In genomic region chr17:32965253-32965622, GRCm38 (mm10) we compare ENCODE assay signal across 8 mouse cellular contexts. TPM values are rescaled to one million over a fixed set of nuclear protein-coding genes. Genes with fewer than 3 reads are reported as not detected.
DNase-seq lines count a peak whose midpoint lies in the region; ATAC-seq and TF ChIP-seq lines count a peak whose summit lies in the region.

No protein-coding gene starts in this region.

- no peaks in the 10 kb centered on the region for H3K27me3 ChIP-seq in testis, adult 2 months (ENCODE audit: control insufficient read depth, insufficient read depth, low read length)
- no peaks in the 10 kb centered on the region for H3K27me3 ChIP-seq in hindbrain, embryonic 16.5 days (replicated peaks; ENCODE audit: control insufficient read depth, insufficient read depth, low read length)
- H3K27me3 ChIP-seq in midbrain, embryonic 10.5 days (ENCODE audit: low read depth, poor library complexity, severe bottlenecking), result no peaks in the 10 kb centered on the region

- WGBS in hindbrain, embryonic 16.5 days, result under 1% methylated on average over 14 of the region's 14 CpGs
- WGBS in midbrain, embryonic 10.5 days, result 0% methylated on average over 14 of the region's 14 CpGs

- no peak for TF ChIP-seq CTCF in testis, adult 2 months (IDR thresholded peaks at IDR 0.05; ENCODE audit: control insufficient read depth, insufficient read depth, insufficient replicate concordance, low read depth, low read length)

- peak overlapping the region; percentile 8 for H3K27ac ChIP-seq in testis, adult 2 months (ENCODE audit: control insufficient read depth, insufficient read depth, low read depth, low read length)
- peak overlapping the region; percentile 48 for H3K27ac ChIP-seq in hindbrain, embryonic 16.5 days (ENCODE audit: low read depth, low read length)
- H3K27ac ChIP-seq in midbrain, embryonic 10.5 days (replicated peaks), result peak overlapping the region; percentile 86

- H3K4me3 ChIP-seq in testis, adult 2 months (ENCODE audit: control insufficient read depth, low read depth, low read length), result peak overlapping the region; percentile 94
- peak overlapping the region; percentile 78 for H3K4me3 ChIP-seq in hindbrain, embryonic 16.5 days (ENCODE audit: low read length)
- peak overlapping the region; percentile 76 for H3K4me3 ChIP-seq in midbrain, embryonic 10.5 days

- DNase-seq in embryo, embryonic 10 days (ENCODE audit: low spot score), result peak; percentile 37
- no peak for DNase-seq in embryo, embryonic 10.5 days (ENCODE audit: low spot score)
- no peak for DNase-seq in testis, postnatal 10 days (ENCODE audit: low spot score)
- peak; percentile 23 for DNase-seq in midbrain, embryonic 10.5 days (ENCODE audit: low spot score)
- no peak for DNase-seq in adrenal gland, adult 18-20 months (ENCODE audit: low spot score in 2 of 2)

- no peaks in the 10 kb centered on the region for H3K36me3 ChIP-seq in testis, adult 2 months (ENCODE audit: control insufficient read depth, insufficient read depth, low read length)
- H3K36me3 ChIP-seq in hindbrain, embryonic 16.5 days (ENCODE audit: control insufficient read depth, insufficient read depth, low read length), result no peaks in the 10 kb centered on the region
- 0 out of 2 replicates have a peak, but pooled peaks cover 2% of the 10 kb centered on the region for H3K36me3 ChIP-seq in midbrain, embryonic 10.5 days

- TF ChIP-seq POLR2A in testis, adult 2 months (IDR thresholded peaks at IDR 0.05; ENCODE audit: control insufficient read depth, low read depth, low read length), result no peak

- peak overlapping the region; percentile 69 for H3K9ac ChIP-seq in hindbrain, embryonic 16.5 days (ENCODE audit: low read depth, low read length)

- ATAC-seq in hindbrain, embryonic 16.5 days, result peak; percentile 84
- ATAC-seq in monocyte, adult 5-6 weeks (replicated peaks; ENCODE audit: insufficient number of reproducible peaks, low FRiP score, low TSS enrichment, poor library complexity, severe bottlenecking), result no peak

- H3K4me2 ChIP-seq in hindbrain, embryonic 16.5 days (ENCODE audit: low read length), result peak overlapping the region; percentile 95

- H3K4me1 ChIP-seq in testis, adult 2 months (ENCODE audit: control insufficient read depth, insufficient read depth, low read length), result peaks cover 8% of the 10 kb centered on the region
- H3K4me1 ChIP-seq in hindbrain, embryonic 16.5 days (ENCODE audit: control insufficient read depth, insufficient read depth, low read depth, low read length), result peaks cover 12% of the 10 kb centered on the region
- H3K4me1 ChIP-seq in midbrain, embryonic 10.5 days, result peaks cover 20% of the 10 kb centered on the region

- no peaks in the 10 kb centered on the region for H3K9me3 ChIP-seq in hindbrain, embryonic 16.5 days (ENCODE audit: control insufficient read depth, low read length)
- no peaks in the 10 kb centered on the region for H3K9me3 ChIP-seq in midbrain, embryonic 10.5 days (replicated peaks)

RNA-seq across cellular contexts. Expression of gene Zfp472, which starts 0.4 kb away (rescaled TPM):
- 0.64 TPM in 2 replicates for polyA plus RNA-seq in testis, adult 2 months (2012; rRNA removed)
- 6.5 and 6.9 TPM in 2 replicates for polyA plus RNA-seq in hindbrain, embryonic 16.5 days (2015; fragmentation: Nextera tagmentation; extraction: Ambion mirVana)
- 11.5 and 13.2 TPM in 2 replicates for polyA plus RNA-seq in midbrain, embryonic 10.5 days (2016; fragmentation: Nextera tagmentation; extraction: Ambion mirVana)
- 1 to 10 TPM; 5.6 to 5.7 TPM for total RNA-seq in adrenal gland, adult 18-20 months (2021)
- 26.2 to 29.4 TPM (median 26.4 TPM) in 3 replicates for total RNA-seq in monocyte, adult 5-6 weeks (2017)

RNA-seq across cellular contexts. Expression of gene Cyp4f13, which starts 18.0 kb away (rescaled TPM):
- polyA plus RNA-seq in testis, adult 2 months (2012; rRNA removed), result 7.8 and 8.0 TPM in 2 replicates
- 8.8 and 9.6 TPM in 2 replicates for polyA plus RNA-seq in hindbrain, embryonic 16.5 days (2015; fragmentation: Nextera tagmentation; extraction: Ambion mirVana)
- polyA plus RNA-seq in midbrain, embryonic 10.5 days (2016; fragmentation: Nextera tagmentation; extraction: Ambion mirVana), result 1.6 and 2.9 TPM in 2 replicates
- 10 to 100 TPM; 49.7 to 67.3 TPM for total RNA-seq in adrenal gland, adult 18-20 months (2021)
- 25.2 to 40.9 TPM (median 37.7 TPM) in 3 replicates for total RNA-seq in monocyte, adult 5-6 weeks (2017)

RNA-seq across cellular contexts. Expression of gene Zfp952, which starts 27.7 kb away (rescaled TPM):
- polyA plus RNA-seq in testis, adult 2 months (2012; rRNA removed), result 1.1 and 1.3 TPM in 2 replicates
- polyA plus RNA-seq in hindbrain, embryonic 16.5 days (2015; fragmentation: Nextera tagmentation; extraction: Ambion mirVana), result 18.6 and 19.4 TPM in 2 replicates
- polyA plus RNA-seq in midbrain, embryonic 10.5 days (2016; fragmentation: Nextera tagmentation; extraction: Ambion mirVana), result 15.3 and 16.9 TPM in 2 replicates
- total RNA-seq in adrenal gland, adult 18-20 months (2021), result 10 to 100 TPM; 10.1 to 12.3 TPM
- 14.0 to 27.0 TPM (median 15.5 TPM) in 3 replicates for total RNA-seq in monocyte, adult 5-6 weeks (2017)

RNA-seq across cellular contexts. Expression of gene Cyp4f14, which starts 48.1 kb away (rescaled TPM):
- polyA plus RNA-seq in testis, adult 2 months (2012; rRNA removed), result 0.77 and 1.1 TPM in 2 replicates
- polyA plus RNA-seq in hindbrain, embryonic 16.5 days (2015; fragmentation: Nextera tagmentation; extraction: Ambion mirVana), result not detected in 2 replicates
- polyA plus RNA-seq in midbrain, embryonic 10.5 days (2016; fragmentation: Nextera tagmentation; extraction: Ambion mirVana), result not detected in 2 replicates
- total RNA-seq in adrenal gland, adult 18-20 months (2021), result 1 to 10 TPM; 6.8 to 9.7 TPM
- total RNA-seq in monocyte, adult 5-6 weeks (2017), result not detected in 3 replicates

Comparison
In these comparisons a context has a peak if more than half of its experiments do, and no peak if none do; other contexts are left out.
1. DNase-seq: peak in embryo, embryonic 10 days (single experiment) and midbrain, embryonic 10.5 days (single experiment); none in embryo, embryonic 10.5 days (single experiment), testis, postnatal 10 days (single experiment) and adrenal gland, adult 18-20 months (0 of 2).
2. H3K27ac ChIP-seq: peak in every context shown above with its lines; median percentile 86 in midbrain, embryonic 10.5 days; 48 in hindbrain, embryonic 16.5 days; 8 in testis, adult 2 months.
3. Peak in every context shown above with its lines, with median percentiles within 50 percentile points of each other: H3K4me3 ChIP-seq.